Mouse (Mus musculus) heart, embryonic 16.5 days (tissue): ENCODE data around the gene Sidt1. TPM values are rescaled to one million over a fixed set of nuclear protein-coding genes. Genes with fewer than 3 reads are reported as not detected.

Source experiments
- ATAC-seq: fragments of 200-750 bp; cut with Nextera tagmentation; replicated peaks from 2 replicates; pipeline ENCODE4 v1.8.0; 2017; ENCODE audit warnings: moderate number of reproducible peaks; ENCODE audit not compliant: insufficient read depth, low FRiP score; ENCODE audit errors: extremely low read depth
- H3K27ac ChIP-seq: fragments of 300-500 bp; sonication (generic); 2 replicates; pipeline ENCODE4 v1.5.1; 2014; ENCODE audit warnings: mild to moderate bottlenecking, low read length, control low read depth, moderate library complexity
- H3K27me3 ChIP-seq: fragments of 300-500 bp; sonication (generic); 2 replicates; pipeline ENCODE4 v1.6.1; 2014; ENCODE audit warnings: low read length, mixed read lengths; ENCODE audit not compliant: control insufficient read depth, insufficient read depth
- H3K36me3 ChIP-seq: fragments of 300-500 bp; sonication (generic); 2 replicates; pipeline ENCODE4 v1.6.1; 2014; ENCODE audit not compliant: control insufficient read depth, insufficient read depth
- H3K4me1 ChIP-seq: fragments of 300-500 bp; sonication (generic); 2 replicates; pipeline ENCODE4 v1.6.1; 2014; ENCODE audit warnings: low read length, mixed read lengths; ENCODE audit not compliant: control insufficient read depth, insufficient read depth
- H3K4me2 ChIP-seq: fragments of 300-500 bp; sonication (generic); 2 replicates; pipeline ENCODE4 v1.6.1; 2014; ENCODE audit warnings: low read depth, mild to moderate bottlenecking, control low read depth, low read length
- H3K4me3 ChIP-seq: fragments of 300-500 bp; sonication (generic); 2 replicates; pipeline ENCODE4 v1.5.1; 2014; ENCODE audit warnings: mild to moderate bottlenecking, control low read depth, low read length
- H3K9ac ChIP-seq: fragments of 300-500 bp; sonication (generic); 2 replicates; pipeline ENCODE4 v1.6.1; 2014; ENCODE audit warnings: low read length, control low read depth
- H3K9me3 ChIP-seq: fragments of 300-500 bp; sonication (generic); replicated peaks from 2 replicates; pipeline ENCODE4 v1.6.1; 2016; ENCODE audit warnings: low read length; ENCODE audit not compliant: control insufficient read depth
- WGBS: fragments of 180-500 bp; shearing (Covaris S2); extraction: QIAGEN DNeasy Blood & Tissue Kit; methylation state at CpG from one replicate; pipeline ENCODE4 v1.1.7; 2014; 5-methylcytosine and 5-hydroxymethylcytosine counted together
- polyA plus RNA-seq: library from polyadenylated mRNA; unstranded; fragments of >200 nt; fragmentation: Nextera tagmentation; extraction: Ambion mirVana; gene quantifications from 2 replicates; pipeline ENCODE4 v1.2.1, GENCODE M21; 2015

Sidt1 gene
- 0.64 and 0.80 TPM in 2 replicates for polyA plus RNA-seq

DNA sequence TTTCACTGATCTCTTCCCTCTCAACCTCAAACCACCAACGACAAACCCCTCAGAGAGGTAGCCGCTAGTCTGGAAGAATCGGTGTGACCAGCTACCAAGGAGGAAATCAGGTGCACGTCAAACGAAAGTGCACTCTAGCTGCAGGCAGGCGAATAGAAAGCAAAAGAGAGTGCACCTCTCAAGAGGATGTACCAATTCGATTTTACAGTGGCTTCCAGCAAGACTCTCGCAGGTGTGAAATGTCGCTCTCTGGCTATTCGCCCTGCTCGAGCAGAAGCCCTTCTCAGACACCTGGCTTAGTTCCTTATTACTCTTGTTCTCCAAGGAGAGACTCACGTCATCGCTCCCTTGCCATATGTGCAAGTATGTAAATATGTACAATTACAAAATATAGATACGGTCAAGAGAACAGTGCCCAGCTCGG lies at the start of gene Sidt1:
Gene Sidt1, minus strand, starts transcription at position 336 of the 424 bp plus-strand sequence.
- Histone ChIP-seq H3K4me2 (peak within 1 kb of the TSS; percentile 82), H3K27ac (no peak within 1 kb of the TSS), H3K36me3 (no peaks in the 10 kb centered on the region), H3K9me3 (no peaks in the 10 kb centered on the region; the same call in 1 of the 2 replicates), H3K4me1 (peaks cover 10% of the 10 kb centered on the region), H3K9ac (peak within 1 kb of the TSS; percentile 58), H3K27me3 (peaks cover 12% of the 10 kb centered on the region), H3K4me3 (peak within 1 kb of the TSS; percentile 58)
- ATAC-seq: no peak
- WGBS: 6% methylated on average over 15 of the region's 15 CpGs

- H3K36me3 ChIP-seq: peaks cover 14% of the 10 kb centered on the region; the same call in 1 of the 2 replicates
- no peak overlapping the region for H3K4me3 ChIP-seq
- no peak overlapping the region for H3K27ac ChIP-seq
- H3K27me3 ChIP-seq: no peaks in the 10 kb centered on the region
- no peak for ATAC-seq
- no peaks in the 10 kb centered on the region for H3K4me1 ChIP-seq
- no peak overlapping the region for H3K4me2 ChIP-seq
- 37% methylated on average over 5 of the region's 5 CpGs for WGBS
- no peak overlapping the region for H3K9ac ChIP-seq
- H3K9me3 ChIP-seq: no peaks in the 10 kb centered on the region
Measured at GRCm38 (mm10) chr16:44381578-44381977, 48.6 kb upstream of the Sidt1 start.

DNA sequence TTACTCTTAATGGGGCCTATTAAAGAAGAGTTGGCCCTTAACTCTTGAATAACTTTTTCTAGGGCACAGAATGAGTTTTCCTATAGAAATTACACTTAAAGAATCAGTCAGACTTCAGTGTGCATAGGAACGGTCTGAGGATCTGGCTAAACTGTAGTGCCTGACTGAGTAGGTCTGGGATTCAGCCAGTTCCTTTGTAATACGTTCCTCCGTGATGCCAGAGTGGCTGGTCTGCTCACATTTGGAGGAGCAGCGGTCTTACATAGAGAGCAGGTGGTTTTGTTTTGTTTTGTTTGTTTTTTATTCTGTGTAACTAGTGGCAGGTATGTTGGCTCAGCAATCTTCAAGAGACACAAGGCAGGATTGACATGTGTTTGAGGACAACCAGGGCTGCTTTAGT lies 47.0 kb upstream of the Sidt1 start:
- Histone ChIP-seq H3K4me2 (no peak overlapping the region), H3K4me1 (no peaks in the 10 kb centered on the region), H3K27ac (no peak overlapping the region), H3K27me3 (no peaks in the 10 kb centered on the region), H3K4me3 (no peak overlapping the region), H3K9ac (no peak overlapping the region), H3K9me3 (no peaks in the 10 kb centered on the region), H3K36me3 (peaks cover 12% of the 10 kb centered on the region; the same call in 1 of the 2 replicates)
- ATAC-seq: no peak
- 71% methylated on average over 4 of the region's 4 CpGs for WGBS

- H3K4me3 ChIP-seq: no peak overlapping the region
- H3K4me2 ChIP-seq: no peak overlapping the region
- H3K4me1 ChIP-seq: no peaks in the 10 kb centered on the region
- WGBS: 84% methylated on average over 4 of the region's 4 CpGs
- no peaks in the 10 kb centered on the region for H3K9me3 ChIP-seq
- H3K9ac ChIP-seq: no peak overlapping the region
- H3K27me3 ChIP-seq: no peaks in the 10 kb centered on the region
- ATAC-seq: no peak
- H3K36me3 ChIP-seq: peaks cover 15% of the 10 kb centered on the region; the same call in 1 of the 2 replicates
- no peak overlapping the region for H3K27ac ChIP-seq
Measured at GRCm38 (mm10) chr16:44375459-44375858, 42.5 kb upstream of the Sidt1 start.

DNA sequence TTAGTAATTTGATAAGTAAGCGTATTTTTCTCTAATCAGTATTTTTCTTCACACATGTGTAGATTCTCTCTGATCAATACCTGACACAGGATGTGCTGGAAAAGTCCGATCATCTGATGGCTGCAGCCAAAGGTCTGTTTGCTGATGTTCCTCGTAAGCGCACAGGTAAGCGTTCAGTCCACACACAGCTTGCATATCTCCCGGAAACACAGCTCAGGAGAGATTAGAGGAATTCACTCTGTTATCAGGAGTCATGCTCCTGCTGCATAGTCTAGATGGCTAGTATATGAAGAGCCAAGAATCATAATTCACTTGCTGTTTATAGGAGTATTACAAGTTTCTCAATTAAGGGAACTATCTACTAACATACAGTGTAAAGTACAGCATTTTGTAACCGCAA lies 32.5 kb upstream of the Sidt1 start:
- H3K27ac ChIP-seq: no peak overlapping the region
- no peak for ATAC-seq
- H3K36me3 ChIP-seq: peaks cover 16% of the 10 kb centered on the region; the same call in 1 of the 2 replicates
- no peaks in the 10 kb centered on the region for H3K27me3 ChIP-seq
- WGBS: 85% methylated on average over 7 of the region's 7 CpGs
- H3K9ac ChIP-seq: no peak overlapping the region
- H3K4me2 ChIP-seq: no peak overlapping the region
- H3K4me1 ChIP-seq: no peaks in the 10 kb centered on the region
- H3K4me3 ChIP-seq: no peak overlapping the region
- no peaks in the 10 kb centered on the region for H3K9me3 ChIP-seq

DNA sequence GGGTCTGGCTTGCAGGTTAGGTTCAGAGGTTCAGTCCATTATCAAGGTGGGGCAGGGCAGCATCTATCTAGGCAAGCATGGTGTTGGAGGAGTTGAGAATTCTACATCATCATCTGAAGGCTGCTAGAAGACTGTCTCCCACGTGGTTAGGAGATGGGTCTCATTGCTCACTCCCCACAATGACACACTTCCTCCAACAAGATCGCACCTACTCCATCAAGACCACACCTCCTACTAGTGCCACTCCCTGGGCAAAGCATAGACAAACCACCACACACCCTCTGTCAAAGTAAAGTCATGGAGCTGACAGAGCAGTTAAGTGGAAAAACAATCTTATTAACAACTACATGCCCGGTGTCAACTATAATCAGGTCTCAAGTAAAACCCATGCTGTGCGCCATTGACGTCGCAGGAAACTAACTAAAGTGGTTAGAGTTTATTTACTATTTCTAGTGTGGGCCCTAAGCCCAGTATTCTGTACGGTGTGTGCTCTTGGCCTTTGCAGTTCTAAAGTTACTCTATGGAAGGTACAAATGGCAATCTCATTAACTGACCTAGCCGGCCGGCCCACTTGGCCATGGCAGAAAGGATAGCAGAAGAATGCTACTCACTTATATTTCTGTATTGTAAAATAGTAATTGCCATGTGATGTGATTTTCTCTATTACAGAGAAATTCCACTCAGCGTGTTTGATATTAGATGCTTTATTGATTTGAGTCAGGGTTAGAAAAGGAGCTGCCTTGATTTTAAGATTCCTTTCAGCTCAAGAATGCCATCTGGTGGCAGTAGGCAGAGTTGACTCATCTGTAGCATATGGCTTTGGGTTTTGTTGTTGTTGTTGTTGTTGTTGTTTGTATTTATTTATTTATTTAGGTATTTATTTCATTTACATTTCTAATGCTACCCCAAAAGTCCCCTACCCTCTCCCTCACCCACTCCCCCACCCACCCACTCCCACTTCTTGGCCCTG lies 29.2 kb upstream of the Sidt1 start:
- Histone ChIP-seq H3K4me3 (no peak overlapping the region), H3K27ac (no peak overlapping the region), H3K4me1 (no peaks in the 10 kb centered on the region), H3K27me3 (no peaks in the 10 kb centered on the region), H3K4me2 (no peak overlapping the region), H3K36me3 (peaks cover 9% of the 10 kb centered on the region; the same call in 1 of the 2 replicates), H3K9ac (no peak overlapping the region), H3K9me3 (no peaks in the 10 kb centered on the region)
- WGBS: 87% methylated on average over 10 of the region's 10 CpGs
- ATAC-seq: no peak

DNA sequence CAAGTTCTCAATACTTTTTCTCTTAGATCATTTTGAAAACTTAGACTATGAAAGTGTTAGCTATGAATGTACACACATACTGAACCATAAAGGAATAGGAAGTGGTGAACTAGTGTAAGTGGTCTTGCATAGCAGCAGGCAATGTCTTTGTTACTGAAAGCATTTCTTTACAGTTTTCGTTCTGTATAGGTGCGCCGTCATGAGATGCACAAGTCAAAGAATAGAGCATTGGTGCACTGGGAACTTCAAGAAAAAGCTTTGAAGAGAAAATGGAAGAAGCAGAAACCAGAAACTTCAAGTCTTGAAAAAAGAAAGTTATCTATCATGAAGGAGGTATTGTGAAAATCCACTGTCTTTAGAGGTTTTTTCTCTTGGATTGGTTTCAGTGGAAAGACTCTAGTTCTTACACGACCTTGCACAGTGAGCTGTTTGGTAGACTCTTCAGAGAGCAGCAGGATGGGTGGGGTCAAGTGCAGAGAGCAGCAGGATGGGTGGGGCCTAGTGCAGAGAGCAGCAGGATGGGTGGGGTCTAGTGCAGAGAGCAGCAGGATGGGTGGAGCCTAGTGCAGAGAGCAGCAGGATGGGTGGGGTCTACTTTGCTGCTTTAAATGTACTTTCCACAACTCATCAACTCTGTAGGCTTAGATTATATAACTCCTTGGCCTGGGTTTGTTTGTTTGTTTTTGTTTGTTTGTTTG lies 24.7 kb upstream of the Sidt1 start:
- Histone ChIP-seq H3K27me3 (no peaks in the 10 kb centered on the region), H3K9ac (no peak overlapping the region), H3K4me1 (no peaks in the 10 kb centered on the region), H3K4me3 (no peak overlapping the region), H3K9me3 (no peaks in the 10 kb centered on the region), H3K27ac (no peak overlapping the region), H3K36me3 (peaks cover 8% of the 10 kb centered on the region; the same call in 1 of the 2 replicates), H3K4me2 (no peak overlapping the region)
- peak; percentile 72; the same call in 1 of the 2 replicates for ATAC-seq
- 71% methylated on average over 4 of the region's 4 CpGs for WGBS

DNA sequence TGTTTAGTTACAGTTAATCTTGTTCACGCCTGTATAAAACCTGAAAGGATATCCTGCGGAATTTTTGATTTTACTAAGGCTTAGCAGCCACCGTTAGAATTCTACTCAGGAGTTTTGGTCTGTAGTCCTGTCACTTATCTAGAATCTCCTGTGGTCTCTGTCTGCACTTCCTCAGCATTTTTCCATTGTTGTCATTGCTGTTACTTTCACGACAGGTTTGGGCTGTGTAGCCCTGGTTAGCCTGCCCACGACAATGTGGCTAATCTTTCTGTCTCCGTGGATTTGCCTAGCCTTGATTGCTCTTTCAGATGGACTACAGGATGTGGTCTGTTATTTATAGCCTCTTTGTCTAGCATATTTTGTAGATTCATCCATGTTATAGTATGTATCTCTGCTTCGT lies 23.3 kb upstream of the Sidt1 start:
- Histone ChIP-seq H3K27me3 (no peaks in the 10 kb centered on the region), H3K4me2 (no peak overlapping the region), H3K4me3 (no peak overlapping the region), H3K9ac (no peak overlapping the region), H3K27ac (no peak overlapping the region; the same call in 1 of the 2 replicates), H3K4me1 (no peaks in the 10 kb centered on the region), H3K36me3 (peaks cover 3% of the 10 kb centered on the region; the same call in 1 of the 2 replicates), H3K9me3 (no peaks in the 10 kb centered on the region)
- 53% methylated on average over 7 of the region's 7 CpGs for WGBS
- 0 out of 2 replicates have a peak, but pooled peaks have one; percentile 32 for ATAC-seq
